Mouse (Mus musculus): ENCODE results near the gene Bad.
"Not testable (repeated sequence)": the region's sequence is repeated elsewhere in the genome, so short reads cannot be mapped to it uniquely, and the experiment has no call there.

The Bad gene

GRCm38 (mm10) chr19:6985300-6985699 is 43.6 kb downstream of the Bad start:
- DNase-seq (ENCODE audit: low spot score in 2 of 2) = no peak

- DNase-seq (ENCODE audit: low spot score in 2 of 2) = no peak
Measured at GRCm38 (mm10) chr19:6985951-6986708, 44.5 kb downstream of the Bad start.

GRCm38 (mm10) chr19:6987061-6987903 is 45.6 kb downstream of the Bad start, which contains the start of gene Vegfb:
TSS of gene Vegfb (minus strand) at chr19:6987651.
- DNase-seq (ENCODE audit: low spot score in 2 of 2) = peak in 1 of 2 experiments; percentile 63

- DNase-seq (ENCODE audit: low spot score in 2 of 2) = no peak
Measured at GRCm38 (mm10) chr19:6987904-6988285, 46.2 kb downstream of the Bad start.

- no peak for DNase-seq (ENCODE audit: low spot score in 2 of 2)
Measured at GRCm38 (mm10) chr19:6989251-6989650, 47.6 kb downstream of the Bad start.

- DNase-seq (ENCODE audit: low spot score in 2 of 2) = no peak
Measured at GRCm38 (mm10) chr19:6990712-6991111, 49.1 kb downstream of the Bad start.

- DNase-seq (ENCODE audit: low spot score in 2 of 2) = not testable (repeated sequence)
Measured at GRCm38 (mm10) chr19:6991166-6991565, 49.5 kb downstream of the Bad start.

GRCm38 (mm10) chr19:6992011-6992858 is 50.6 kb downstream of the Bad start, which contains the start of gene Dnajc4:
TSS of gene Dnajc4 (minus strand) at chr19:6992572.
- peak; percentile 94 to 95 for DNase-seq (ENCODE audit: low spot score in 2 of 2)

GRCm38 (mm10) chr19:6993011-6993770 is 51.5 kb downstream of the Bad start:
- DNase-seq (ENCODE audit: low spot score in 2 of 2) = peak in 1 of 2 experiments; percentile 7

GRCm38 (mm10) chr19:6994002-6994401 is 52.3 kb downstream of the Bad start:
- no peak for DNase-seq (ENCODE audit: low spot score in 2 of 2)

GRCm38 (mm10) chr19:6994489-6994888 is 52.8 kb downstream of the Bad start:
- DNase-seq (ENCODE audit: low spot score in 2 of 2) = no peak

GRCm38 (mm10) chr19:6995255-6995991 is 53.8 kb downstream of the Bad start:
- no peak for DNase-seq (ENCODE audit: low spot score in 2 of 2)

GRCm38 (mm10) chr19:6996006-6996405 is 54.3 kb downstream of the Bad start, which contains the start of the genes Nudt22 and Trpt1:
TSS of gene Nudt22 (minus strand) at chr19:6996117.
TSS of gene Trpt1 (plus strand) at chr19:6996131.
- peak; percentile 69 to 79 for DNase-seq (ENCODE audit: low spot score in 2 of 2)

- no peak for DNase-seq (ENCODE audit: low spot score in 2 of 2)
Measured at GRCm38 (mm10) chr19:6997721-6998290, 56.1 kb downstream of the Bad start.

- no peak for DNase-seq (ENCODE audit: low spot score in 2 of 2)
Measured at GRCm38 (mm10) chr19:6999360-7000063, 57.9 kb downstream of the Bad start.
